Mouse (Mus musculus) stomach, postnatal 0 days (tissue): ENCODE measurements at regions not wholly inside any gene's neighbourhood (a gene's known extent, or its start where the extent isn't known, plus 50 kb on each side); places are given as distances from the start of the nearest gene placed in this dataset.

Experiments used
- CTCF ChIP-seq: IDR thresholded peaks from 2 replicates; pipeline ENCODE4 v1.5.1; 2016; ENCODE audit warnings: antibody characterized with exemption, low read depth, mild to moderate bottlenecking, moderate library complexity
- EP300 ChIP-seq: optimal IDR thresholded peaks from 2 replicates; pipeline ENCODE3; 2016; ENCODE audit warnings: antibody characterized with exemption

DNA sequence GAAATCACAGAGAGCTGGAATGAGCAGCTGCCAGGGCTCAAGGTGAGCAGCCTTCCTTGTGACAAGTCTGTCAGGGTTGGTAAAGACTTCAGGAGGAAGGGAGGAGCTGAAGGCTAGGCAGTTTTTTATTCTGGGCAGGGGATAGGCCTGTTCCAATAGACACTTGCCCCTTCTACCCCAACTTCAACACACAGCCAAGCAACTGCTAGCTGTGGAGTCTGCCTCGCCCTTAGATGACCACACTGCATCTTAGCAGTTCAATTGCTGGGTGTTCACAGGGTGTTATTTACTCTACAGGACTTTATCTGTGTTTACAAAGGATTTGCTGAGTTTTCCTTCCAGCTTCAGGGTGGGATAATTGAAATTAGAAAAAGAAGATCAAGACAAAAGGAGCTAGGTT lies 128.2 kb upstream of the Marcks start:
- TF ChIP-seq CTCF (no peak), EP300 (no peak)
